Mouse (Mus musculus) CD4-positive, CD25-positive, alpha-beta regulatory T cell (primary cell): ENCODE results near the gene Eif2a. TPM values are rescaled to one million over a fixed set of nuclear protein-coding genes. Genes with fewer than 3 reads are reported as not detected.

Experiments used
- polyA plus RNA-seq: library from polyadenylated mRNA; unstranded; fragments of 100-300 nt; shearing (Covaris generic); gene quantifications from one replicate; pipeline ENCODE4 v1.2.1, GENCODE M21; 2017

Eif2a gene
- polyA plus RNA-seq = 30.3 TPM

GRCm38 (mm10) chr3:58525652-58526407 is at the start of gene Eif2a, which contains the start of gene Serp1:
TSS of gene Eif2a (plus strand) at chr3:58525821.
TSS of gene Serp1 (minus strand) at chr3:58525892.

GRCm38 (mm10) chr3:58576137-58577066 is 50.8 kb downstream of the Eif2a start, which contains the start of gene Selenot:
TSS of gene Selenot (plus strand) at chr3:58576636.

Other genes starting within 250 kb of the Eif2a start
- gene Tsc22d2, start 111.1 kb upstream of the Eif2a start, polyA plus RNA-seq = 41.6 TPM
- 142 TPM for gene Serp1, start 71 bp downstream of the Eif2a start, polyA plus RNA-seq
- 24.1 TPM for gene Selenot, start 50.8 kb downstream of the Eif2a start, polyA plus RNA-seq
- not detected for gene Erich6, start 111.4 kb downstream of the Eif2a start, polyA plus RNA-seq
- gene Siah2, start 166.6 kb downstream of the Eif2a start, polyA plus RNA-seq = 12.1 TPM